ENCODE assay signal across 17 mouse cellular contexts in genomic region chr16:6350256-6350655, GRCm38 (mm10).
DNase-seq lines count a peak whose midpoint lies in the region; ATAC-seq and TF ChIP-seq lines count a peak whose summit lies in the region.
"Had no signal": no experiment of that assay in that cellular context is flagged by ENCODE, and none has a peak within 500 bp of the region (broad histone marks: within the 10 kb centered on the region; RNA-seq: fewer than 3 reads in every experiment).

No protein-coding gene starts in this region.

- no peak for TF ChIP-seq CTCF in midbrain, postnatal 0 days (IDR thresholded peaks at IDR 0.05)

- 87% methylated on average over 11 of the region's 11 CpGs for WGBS in hindbrain, embryonic 13.5 days
- 89% methylated on average over 11 of the region's 11 CpGs for WGBS in hindbrain, embryonic 11.5 days
- 88% methylated on average over 11 of the region's 11 CpGs for WGBS in forebrain, embryonic 16.5 days
- WGBS in midbrain, postnatal 0 days: 87% methylated on average over 11 of the region's 11 CpGs

- H3K4me1 ChIP-seq in hindbrain, embryonic 13.5 days (replicated peaks): peaks cover 30% of the 10 kb centered on the region
- peaks cover 3% of the 10 kb centered on the region; the same call in 1 of the 2 replicates for H3K4me1 ChIP-seq in hindbrain, embryonic 11.5 days (replicated peaks; ENCODE audit: control insufficient read depth, insufficient read depth, low read length)
- H3K4me1 ChIP-seq in forebrain, embryonic 16.5 days (replicated peaks; ENCODE audit: control insufficient read depth, insufficient read depth, low read length): peaks cover 24% of the 10 kb centered on the region
- peaks cover 8% of the 10 kb centered on the region; the same call in 1 of the 2 replicates for H3K4me1 ChIP-seq in midbrain, postnatal 0 days (ENCODE audit: insufficient read depth, low read length)
- H3K4me1 ChIP-seq: liver, embryonic 15.5 days had no signal

- H3K27me3 ChIP-seq in hindbrain, embryonic 13.5 days: peaks cover 15% of the 10 kb centered on the region
- peaks cover 10% of the 10 kb centered on the region for H3K27me3 ChIP-seq in hindbrain, embryonic 11.5 days (ENCODE audit: control insufficient read depth, insufficient read depth, low read length)
- H3K27me3 ChIP-seq in forebrain, embryonic 16.5 days (replicated peaks; ENCODE audit: control insufficient read depth, insufficient read depth, low read length): no peaks in the 10 kb centered on the region
- H3K27me3 ChIP-seq in midbrain, postnatal 0 days (ENCODE audit: insufficient read depth, low read length): no peaks in the 10 kb centered on the region
- H3K27me3 ChIP-seq: CH12.LX had no signal

- H3K4me2 ChIP-seq in hindbrain, embryonic 13.5 days: peak overlapping the region; percentile 79
- no peak overlapping the region for H3K4me2 ChIP-seq in hindbrain, embryonic 11.5 days (replicated peaks; ENCODE audit: low read depth, low read length)
- H3K4me2 ChIP-seq in forebrain, embryonic 16.5 days (ENCODE audit: low read length): peak overlapping the region; percentile 81
- H3K4me2 ChIP-seq in midbrain, postnatal 0 days (ENCODE audit: low read depth, low read length, poor library complexity, severe bottlenecking): peak overlapping the region; percentile 56
- H3K4me2 ChIP-seq: liver, embryonic 15.5 days had no signal

- no peaks in the 10 kb centered on the region for H3K36me3 ChIP-seq in hindbrain, embryonic 13.5 days
- no peaks in the 10 kb centered on the region for H3K36me3 ChIP-seq in hindbrain, embryonic 11.5 days (ENCODE audit: control insufficient read depth, insufficient read depth, low read length)
- no peaks in the 10 kb centered on the region for H3K36me3 ChIP-seq in forebrain, embryonic 16.5 days (ENCODE audit: control insufficient read depth, insufficient read depth)
- no peaks in the 10 kb centered on the region for H3K36me3 ChIP-seq in midbrain, postnatal 0 days (ENCODE audit: insufficient read depth, low read length)
- H3K36me3 ChIP-seq: heart, embryonic 13.5 days; liver, embryonic 15.5 days had no signal

- ATAC-seq in hindbrain, embryonic 13.5 days (ENCODE audit: low FRiP score): no peak
- no peak for ATAC-seq in hindbrain, embryonic 11.5 days (ENCODE audit: low FRiP score)
- no peak for ATAC-seq in forebrain, embryonic 16.5 days
- no peak for ATAC-seq in midbrain, postnatal 0 days (ENCODE audit: low FRiP score)
- no peak for ATAC-seq in monocyte, adult 5-6 weeks (replicated peaks; ENCODE audit: insufficient number of reproducible peaks, low FRiP score, low TSS enrichment, poor library complexity, severe bottlenecking)
- ATAC-seq: lung, postnatal 0 days had no signal

- H3K4me3 ChIP-seq in hindbrain, embryonic 13.5 days: peak overlapping the region; percentile 53
- no peak overlapping the region for H3K4me3 ChIP-seq in hindbrain, embryonic 11.5 days (ENCODE audit: low read depth, low read length)
- H3K4me3 ChIP-seq in forebrain, embryonic 16.5 days (replicated peaks; ENCODE audit: low read length): peak overlapping the region; percentile 63
- peak overlapping the region; percentile 49 for H3K4me3 ChIP-seq in midbrain, postnatal 0 days (ENCODE audit: low read depth, low read length)
- H3K4me3 ChIP-seq: heart, embryonic 13.5 days; liver, embryonic 15.5 days had no signal

- DNase-seq in cerebellum, adult 9-10 months: peak; percentile 42
- no peak for DNase-seq in cerebellum, postnatal 10 days
- DNase-seq in hindbrain, embryonic 11.5 days (ENCODE audit: low spot score): no peak
- DNase-seq in midbrain, postnatal 0 days (ENCODE audit: low spot score): no peak
- no peak for DNase-seq in embryo, embryonic 10 days (ENCODE audit: low spot score)
- DNase-seq: adrenal gland, postnatal 14 days; kidney, adult 18-20 months; kidney, postnatal 25 days; spleen, adult 18-20 months; thymus, adult 18-20 months had no signal

- no peaks in the 10 kb centered on the region for H3K9me3 ChIP-seq in hindbrain, embryonic 13.5 days
- H3K9me3 ChIP-seq in hindbrain, embryonic 11.5 days (ENCODE audit: control insufficient read depth, low read length): no peaks in the 10 kb centered on the region
- H3K9me3 ChIP-seq in forebrain, embryonic 16.5 days (ENCODE audit: control insufficient read depth, low read length): no peaks in the 10 kb centered on the region
- H3K9me3 ChIP-seq in midbrain, postnatal 0 days (ENCODE audit: low read length): no peaks in the 10 kb centered on the region
- H3K9me3 ChIP-seq: heart, embryonic 13.5 days; liver, embryonic 15.5 days had no signal

- H3K9ac ChIP-seq in hindbrain, embryonic 13.5 days: peak overlapping the region; percentile 79; the same call in 1 of the 2 replicates
- H3K9ac ChIP-seq in hindbrain, embryonic 11.5 days (ENCODE audit: low read depth, low read length): no peak overlapping the region
- H3K9ac ChIP-seq in forebrain, embryonic 16.5 days (replicated peaks; ENCODE audit: low read depth, low read length): no peak overlapping the region
- no peak overlapping the region for H3K9ac ChIP-seq in midbrain, postnatal 0 days (replicated peaks; ENCODE audit: low read length, poor library complexity, severe bottlenecking)
- H3K9ac ChIP-seq: heart, embryonic 13.5 days; liver, embryonic 15.5 days had no signal

- no peak overlapping the region for H3K27ac ChIP-seq in hindbrain, embryonic 13.5 days
- H3K27ac ChIP-seq in hindbrain, embryonic 11.5 days (ENCODE audit: low read depth, low read length): no peak overlapping the region
- H3K27ac ChIP-seq in forebrain, embryonic 16.5 days (ENCODE audit: low read length): no peak overlapping the region
- no peak overlapping the region for H3K27ac ChIP-seq in midbrain, postnatal 0 days (ENCODE audit: low read depth, low read length)
- H3K27ac ChIP-seq: heart, embryonic 13.5 days; liver, embryonic 15.5 days had no signal
